Comparison of ENCODE assay signal across 7 mouse cellular contexts in genomic region chr6:90781921-90782770, GRCm38 (mm10).
A peak's percentile ranks its signal among the peaks of the same experiment; 100 is the strongest.
DNase-seq lines count a peak whose midpoint lies in the region; ATAC-seq and TF ChIP-seq lines count a peak whose summit lies in the region.

No protein-coding gene starts in this region.

- ATAC-seq in embryonic facial prominence, embryonic 14.5 days (ENCODE audit: low read depth), result peak; percentile 53; the same call in 1 of the 2 replicates
- peak; percentile 86 for ATAC-seq in midbrain, embryonic 12.5 days (ENCODE audit: low FRiP score, low read depth)

- in situ Hi-C loops in CH12.LX (cut with MboI; ENCODE audit: low pct_ligation_motif_present, low pct_unique_long_range_greater_than_20kb, low sequenced_read_pairs), result no loop called here

- H3K27ac ChIP-seq in CH12.LX (ENCODE audit: insufficient read depth, low read depth), result no peak overlapping the region
- H3K27ac ChIP-seq in embryonic facial prominence, embryonic 14.5 days (replicated peaks; ENCODE audit: low read depth, low read length), result peak overlapping the region; percentile 57; the same call in 1 of the 2 replicates
- H3K27ac ChIP-seq in midbrain, embryonic 12.5 days (replicated peaks), result peak overlapping the region; percentile 97

- no peak overlapping the region for H3K4me2 ChIP-seq in CH12.LX (ENCODE audit: insufficient read depth, low read depth, poor library complexity, severe bottlenecking)
- peak overlapping the region; percentile 12; the same call in 1 of the 2 replicates for H3K4me2 ChIP-seq in embryonic facial prominence, embryonic 14.5 days (ENCODE audit: low read depth, low read length)
- peak overlapping the region; percentile 65 for H3K4me2 ChIP-seq in midbrain, embryonic 12.5 days (replicated peaks)

- TF ChIP-seq RAD21 in CH12.LX (IDR thresholded peaks at IDR 0.05; ENCODE audit: low read depth, low read length), result no peak

- 0 out of 2 replicates have a peak, but pooled peaks have one; percentile 43 for TF ChIP-seq EP300 in CH12.LX (IDR thresholded peaks at IDR 0.05; ENCODE audit: low read length)

- no peak for TF ChIP-seq CTCF in CH12.LX (conservative IDR thresholded peaks at IDR 0.05 in 1 of 2, IDR thresholded peaks at IDR 0.05 in 1 of 2; ENCODE audit: low read depth in 2 of 2, low read length in 2 of 2)

- 39% methylated on average over 19 of the region's 19 CpGs for WGBS in embryonic facial prominence, embryonic 14.5 days
- WGBS in midbrain, embryonic 12.5 days, result 12% methylated on average over 19 of the region's 19 CpGs

- H3K79me2 ChIP-seq in CH12.LX (replicated peaks; ENCODE audit: control insufficient read depth, extremely low read depth, insufficient read depth, poor library complexity, severe bottlenecking), result no peaks in the 10 kb centered on the region

- no peak overlapping the region for H3K9ac ChIP-seq in CH12.LX (ENCODE audit: insufficient read depth, low read depth)
- H3K9ac ChIP-seq in embryonic facial prominence, embryonic 14.5 days (ENCODE audit: low read depth, low read length), result peak overlapping the region; percentile 42
- H3K9ac ChIP-seq in midbrain, embryonic 12.5 days (replicated peaks), result peak overlapping the region; percentile 63

- TF ChIP-seq POLR2A in CH12.LX (IDR thresholded peaks at IDR 0.05; ENCODE audit: low read depth, low read length), result no peak

- H3K27me3 ChIP-seq in CH12.LX (replicated peaks), result no peaks in the 10 kb centered on the region
- no peaks in the 10 kb centered on the region for H3K27me3 ChIP-seq in embryonic facial prominence, embryonic 14.5 days (replicated peaks; ENCODE audit: control insufficient read depth, insufficient read depth, low read length)
- no peaks in the 10 kb centered on the region for H3K27me3 ChIP-seq in midbrain, embryonic 12.5 days

- DNase-seq in CH12.LX (ENCODE audit: extremely low read depth), result peak; percentile 63
- peak; percentile 55 for DNase-seq in T-cell, adult 2 months (ENCODE audit: low spot score)
- peak; percentile 79 for DNase-seq in embryonic facial prominence, embryonic 14.5 days (ENCODE audit: low spot score)
- DNase-seq in heart, postnatal 4 days, result peak; percentile 69
- peak; percentile 60 for DNase-seq in left cerebral cortex, adult 11 months (ENCODE audit: low spot score)
- no peak for DNase-seq in urinary bladder, postnatal 10 days (ENCODE audit: low spot score)

- H3K36me3 ChIP-seq in CH12.LX (replicated peaks in 1 of 2; ENCODE audit: control insufficient read depth in 1 of 2, insufficient read depth in 1 of 2, low read length in 1 of 2), result no peaks in the 10 kb centered on the region
- H3K36me3 ChIP-seq in embryonic facial prominence, embryonic 14.5 days (ENCODE audit: control insufficient read depth, insufficient read depth, low read length), result no peaks in the 10 kb centered on the region
- H3K36me3 ChIP-seq in midbrain, embryonic 12.5 days, result peaks cover 10% of the 10 kb centered on the region

- peaks cover 20 to 51% of the 10 kb centered on the region in 2 experiments for H3K4me1 ChIP-seq in CH12.LX (ENCODE audit: control insufficient read depth in 1 of 2, insufficient read depth in 2 of 2)
- H3K4me1 ChIP-seq in embryonic facial prominence, embryonic 14.5 days (ENCODE audit: control insufficient read depth, insufficient read depth, low read length), result peaks cover 20% of the 10 kb centered on the region; the same call in 1 of the 2 replicates
- peaks cover 81% of the 10 kb centered on the region for H3K4me1 ChIP-seq in midbrain, embryonic 12.5 days

- dilution Hi-C loops in CH12.LX (cut with MboI; ENCODE audit: extremely low pct_ligation_motif_present, extremely low pct_unique_long_range_greater_than_20kb, low sequenced_read_pairs), result no loop called here

- H3K4me3 ChIP-seq in CH12.LX (replicated peaks in 1 of 3; ENCODE audit: low read depth in 2 of 3, low read length in 2 of 3, poor library complexity in 1 of 3), result no peak overlapping the region
- H3K4me3 ChIP-seq in embryonic facial prominence, embryonic 14.5 days (ENCODE audit: low read depth, low read length), result no peak overlapping the region
- H3K4me3 ChIP-seq in midbrain, embryonic 12.5 days, result peak overlapping the region; percentile 33

- no peaks in the 10 kb centered on the region for H3K9me3 ChIP-seq in CH12.LX (replicated peaks; ENCODE audit: low read length)
- no peaks in the 10 kb centered on the region for H3K9me3 ChIP-seq in embryonic facial prominence, embryonic 14.5 days (ENCODE audit: control insufficient read depth, low read length)
- no peaks in the 10 kb centered on the region for H3K9me3 ChIP-seq in midbrain, embryonic 12.5 days

TF ChIP-seq in CH12.LX, 34 proteins besides CTCF, POLR2A, EP300 and RAD21:
- TF ChIP-seq IRF4 (IDR thresholded peaks at IDR 0.05; ENCODE audit: low read depth, low read length), result 0 out of 2 replicates have a peak, but pooled peaks have one; percentile 6
- no peak for TF ChIP-seq ZKSCAN1 (IDR thresholded peaks at IDR 0.05; ENCODE audit: borderline replicate concordance, low read depth, low read length)
- no peak for TF ChIP-seq UBTF (IDR thresholded peaks at IDR 0.05; ENCODE audit: low read depth, low read length)
- TF ChIP-seq MEF2A (IDR thresholded peaks at IDR 0.05; ENCODE audit: borderline replicate concordance, low read depth, low read length), result no peak
- TF ChIP-seq GABPA (IDR thresholded peaks at IDR 0.05; ENCODE audit: insufficient replicate concordance, low read depth, low read length), result no peak
- TF ChIP-seq USF1 (IDR thresholded peaks at IDR 0.05; ENCODE audit: low read depth, low read length), result no peak
- TF ChIP-seq MXI1 (IDR thresholded peaks at IDR 0.05; ENCODE audit: low read depth, low read length), result peak; percentile 73
- no peak for TF ChIP-seq MAFK (IDR thresholded peaks at IDR 0.05; ENCODE audit: insufficient replicate concordance, low read length)
- 0 out of 2 replicates have a peak, but pooled peaks have one; percentile 22 for TF ChIP-seq JUND (conservative IDR thresholded peaks at IDR 0.05; ENCODE audit: low read depth, low read length)
- peak; percentile 38 for TF ChIP-seq ETS1 (conservative IDR thresholded peaks at IDR 0.05; ENCODE audit: low read depth, low read length)
- TF ChIP-seq SMC3 (IDR thresholded peaks at IDR 0.05; ENCODE audit: low read depth, low read length), result no peak
- TF ChIP-seq TBP (conservative IDR thresholded peaks at IDR 0.05; ENCODE audit: low read depth, low read length), result no peak
- no peak for TF ChIP-seq ZNF384 (IDR thresholded peaks at IDR 0.05; ENCODE audit: low read depth, low read length)
- no peak for TF ChIP-seq ELF1 (IDR thresholded peaks at IDR 0.05; ENCODE audit: low read depth, low read length)
- no peak for TF ChIP-seq TCF12 (IDR thresholded peaks at IDR 0.05; ENCODE audit: low read depth, low read length)
- TF ChIP-seq HCFC1 (IDR thresholded peaks at IDR 0.05; ENCODE audit: low read depth, low read length), result no peak
- no peak for TF ChIP-seq POLR2AphosphoS2 (IDR thresholded peaks at IDR 0.05; ENCODE audit: low read depth, low read length)
- TF ChIP-seq JUN (IDR thresholded peaks at IDR 0.05; ENCODE audit: insufficient read depth, low read depth, low read length), result peak; percentile 27; the same call in 1 of the 2 replicates
